Mouse (Mus musculus): ENCODE results near the gene Dctn3. TPM values are rescaled to one million over a fixed set of nuclear protein-coding genes. Genes with fewer than 3 reads are reported as not detected.

Gene Dctn3
- polyA plus RNA-seq, 1 experiment from 2014 or later, result 143 TPM

GRCm38 (mm10) chr4:41715596-41715995 lies 7.4 kb downstream of the Dctn3 start:
- Histone ChIP-seq H3K36me3 (ENCODE audit: control insufficient read depth, insufficient read depth, low read length) (peaks cover 9% of the 10 kb centered on the region), H3K27ac (ENCODE audit: low read length) (no peak overlapping the region), H3K4me2 (ENCODE audit: low read depth, low read length) (no peak overlapping the region), H3K4me3 (ENCODE audit: low read length) (no peak overlapping the region), H3K27me3 (replicated peaks; ENCODE audit: control insufficient read depth, insufficient read depth, low read length) (no peaks in the 10 kb centered on the region), H3K9me3 (ENCODE audit: control insufficient read depth, low read length) (no peaks in the 10 kb centered on the region), H3K9ac (ENCODE audit: low read depth, low read length) (no peak overlapping the region), H3K4me1 (ENCODE audit: control insufficient read depth, insufficient read depth, low read length) (peaks cover 16% of the 10 kb centered on the region)
- ATAC-seq, result no peak
- WGBS, result 82% methylated on average over 5 of the region's 5 CpGs

- ATAC-seq, result no peak
- WGBS, result 77% methylated on average over 8 of the region's 8 CpGs
- Histone ChIP-seq H3K36me3 (ENCODE audit: control insufficient read depth, insufficient read depth, low read length) (peaks cover 8% of the 10 kb centered on the region), H3K27me3 (replicated peaks; ENCODE audit: control insufficient read depth, insufficient read depth, low read length) (no peaks in the 10 kb centered on the region), H3K9ac (ENCODE audit: low read depth, low read length) (no peak overlapping the region), H3K4me2 (ENCODE audit: low read depth, low read length) (no peak overlapping the region), H3K4me3 (ENCODE audit: low read length) (no peak overlapping the region), H3K9me3 (ENCODE audit: control insufficient read depth, low read length) (no peaks in the 10 kb centered on the region), H3K27ac (ENCODE audit: low read length) (no peak overlapping the region), H3K4me1 (ENCODE audit: control insufficient read depth, insufficient read depth, low read length) (peaks cover 16% of the 10 kb centered on the region)
Observed at GRCm38 (mm10) chr4:41715082-41715481, 7.9 kb downstream of the Dctn3 start.

- H3K27ac ChIP-seq (ENCODE audit: low read length), result no peak overlapping the region
- peaks cover 16% of the 10 kb centered on the region for H3K4me1 ChIP-seq (ENCODE audit: control insufficient read depth, insufficient read depth, low read length)
- H3K9me3 ChIP-seq (ENCODE audit: control insufficient read depth, low read length), result no peaks in the 10 kb centered on the region
- 0 out of 2 replicates have a peak overlapping the region, but pooled peaks have one; percentile 95 for H3K9ac ChIP-seq (ENCODE audit: low read depth, low read length)
- H3K36me3 ChIP-seq (ENCODE audit: control insufficient read depth, insufficient read depth, low read length), result peaks cover 6% of the 10 kb centered on the region; the same call in 1 of the 2 replicates
- ATAC-seq, result peak; percentile 26; the same call in 1 of the 2 replicates
- no peak overlapping the region; the same call in 1 of the 2 replicates for H3K4me3 ChIP-seq (ENCODE audit: low read length)
- H3K27me3 ChIP-seq (replicated peaks; ENCODE audit: control insufficient read depth, insufficient read depth, low read length), result no peaks in the 10 kb centered on the region
- WGBS, result 18% methylated on average over 8 of the region's 8 CpGs
- H3K4me2 ChIP-seq (ENCODE audit: low read depth, low read length), result peak overlapping the region; percentile 93
Observed at GRCm38 (mm10) chr4:41714276-41714675, 8.7 kb downstream of the Dctn3 start.

- Histone ChIP-seq H3K4me1 (ENCODE audit: control insufficient read depth, insufficient read depth, low read length) (peaks cover 16% of the 10 kb centered on the region), H3K4me3 (ENCODE audit: low read length) (peak within 1 kb of the TSS; percentile 77), H3K27ac (ENCODE audit: low read length) (peak within 1 kb of the TSS; percentile 55), H3K36me3 (ENCODE audit: control insufficient read depth, insufficient read depth, low read length) (peaks cover under 1% of the 10 kb centered on the region; the same call in 1 of the 2 replicates), H3K4me2 (ENCODE audit: low read depth, low read length) (peak within 1 kb of the TSS; percentile 93), H3K9ac (ENCODE audit: low read depth, low read length) (peak within 1 kb of the TSS; percentile 95), H3K27me3 (replicated peaks; ENCODE audit: control insufficient read depth, insufficient read depth, low read length) (no peaks in the 10 kb centered on the region), H3K9me3 (ENCODE audit: control insufficient read depth, low read length) (no peaks in the 10 kb centered on the region)
- under 1% methylated on average over 61 of the region's 61 CpGs for WGBS
- peak; percentile 78 for ATAC-seq
Observed at GRCm38 (mm10) chr4:41713197-41714067, 9.5 kb downstream of the Dctn3 start, which contains the start of gene Rpp25l. Gene Rpp25l (minus strand): TSS chr4:41713534.

- peak; percentile 36 for ATAC-seq
- H3K9ac ChIP-seq (ENCODE audit: low read depth, low read length), result peak overlapping the region; percentile 95
- no peaks in the 10 kb centered on the region for H3K9me3 ChIP-seq (ENCODE audit: control insufficient read depth, low read length)
- peak overlapping the region; percentile 77 for H3K4me3 ChIP-seq (ENCODE audit: low read length)
- H3K36me3 ChIP-seq (ENCODE audit: control insufficient read depth, insufficient read depth, low read length), result no peaks in the 10 kb centered on the region; the same call in 1 of the 2 replicates
- H3K27ac ChIP-seq (ENCODE audit: low read length), result peak overlapping the region; percentile 55; the same call in 1 of the 2 replicates
- 36% methylated on average over 31 of the region's 31 CpGs for WGBS
- H3K4me1 ChIP-seq (ENCODE audit: control insufficient read depth, insufficient read depth, low read length), result peaks cover 16% of the 10 kb centered on the region
- peak overlapping the region; percentile 88 for H3K4me2 ChIP-seq (ENCODE audit: low read depth, low read length)
- H3K27me3 ChIP-seq (replicated peaks; ENCODE audit: control insufficient read depth, insufficient read depth, low read length), result no peaks in the 10 kb centered on the region
Observed at GRCm38 (mm10) chr4:41712421-41713196, 10.4 kb downstream of the Dctn3 start.

GRCm38 (mm10) chr4:41711705-41712375 lies 11.1 kb downstream of the Dctn3 start:
- Histone ChIP-seq H3K9ac (ENCODE audit: low read depth, low read length) (peak overlapping the region; percentile 95), H3K4me1 (ENCODE audit: control insufficient read depth, insufficient read depth, low read length) (peaks cover 21% of the 10 kb centered on the region), H3K4me3 (ENCODE audit: low read length) (peak overlapping the region; percentile 77), H3K4me2 (ENCODE audit: low read depth, low read length) (peak overlapping the region; percentile 88), H3K9me3 (ENCODE audit: control insufficient read depth, low read length) (no peaks in the 10 kb centered on the region), H3K27ac (ENCODE audit: low read length) (no peak overlapping the region), H3K27me3 (replicated peaks; ENCODE audit: control insufficient read depth, insufficient read depth, low read length) (no peaks in the 10 kb centered on the region), H3K36me3 (ENCODE audit: control insufficient read depth, insufficient read depth, low read length) (no peaks in the 10 kb centered on the region; the same call in 1 of the 2 replicates)
- no peak for ATAC-seq
- WGBS, result 72% methylated on average over 16 of the region's 16 CpGs

- H3K36me3 ChIP-seq (ENCODE audit: control insufficient read depth, insufficient read depth, low read length), result no peaks in the 10 kb centered on the region; the same call in 1 of the 2 replicates
- no peak overlapping the region for H3K4me3 ChIP-seq (ENCODE audit: low read length)
- H3K27ac ChIP-seq (ENCODE audit: low read length), result no peak overlapping the region
- H3K27me3 ChIP-seq (replicated peaks; ENCODE audit: control insufficient read depth, insufficient read depth, low read length), result no peaks in the 10 kb centered on the region
- peaks cover 28% of the 10 kb centered on the region for H3K4me1 ChIP-seq (ENCODE audit: control insufficient read depth, insufficient read depth, low read length)
- no peak overlapping the region for H3K4me2 ChIP-seq (ENCODE audit: low read depth, low read length)
- no peak overlapping the region for H3K9ac ChIP-seq (ENCODE audit: low read depth, low read length)
- no peak for ATAC-seq
- 65% methylated on average over 4 of the region's 4 CpGs for WGBS
- H3K9me3 ChIP-seq (ENCODE audit: control insufficient read depth, low read length), result no peaks in the 10 kb centered on the region
Observed at GRCm38 (mm10) chr4:41710229-41710628, 12.7 kb downstream of the Dctn3 start.

GRCm38 (mm10) chr4:41708192-41708745 lies 14.7 kb downstream of the Dctn3 start:
- WGBS, result 32% methylated on average over 8 of the region's 8 CpGs
- H3K9ac ChIP-seq (ENCODE audit: low read depth, low read length), result 0 out of 2 replicates have a peak overlapping the region, but pooled peaks have one; percentile 3
- peaks cover 23% of the 10 kb centered on the region for H3K4me1 ChIP-seq (ENCODE audit: control insufficient read depth, insufficient read depth, low read length)
- ATAC-seq, result no peak; the same call in 1 of the 2 replicates
- no peaks in the 10 kb centered on the region for H3K9me3 ChIP-seq (ENCODE audit: control insufficient read depth, low read length)
- H3K27me3 ChIP-seq (replicated peaks; ENCODE audit: control insufficient read depth, insufficient read depth, low read length), result no peaks in the 10 kb centered on the region
- no peak overlapping the region for H3K27ac ChIP-seq (ENCODE audit: low read length)
- H3K4me2 ChIP-seq (ENCODE audit: low read depth, low read length), result peak overlapping the region; percentile 35; the same call in 1 of the 2 replicates
- H3K4me3 ChIP-seq (ENCODE audit: low read length), result 0 out of 2 replicates have a peak overlapping the region, but pooled peaks have one; percentile 3
- no peaks in the 10 kb centered on the region for H3K36me3 ChIP-seq (ENCODE audit: control insufficient read depth, insufficient read depth, low read length)

Data from intestine, embryonic 16.5 days (tissue).